Mouse (Mus musculus) cerebellum, postnatal 14 days (tissue): ENCODE data around the gene Lingo1.

Source experiments
- DNase-seq, 2 experiments: peaks; one replicate each; pipeline ENCODE4 v3.0.0; 2021; ENCODE audit warnings: mixed read lengths in 2 of 2

Gene Lingo1

DNA sequence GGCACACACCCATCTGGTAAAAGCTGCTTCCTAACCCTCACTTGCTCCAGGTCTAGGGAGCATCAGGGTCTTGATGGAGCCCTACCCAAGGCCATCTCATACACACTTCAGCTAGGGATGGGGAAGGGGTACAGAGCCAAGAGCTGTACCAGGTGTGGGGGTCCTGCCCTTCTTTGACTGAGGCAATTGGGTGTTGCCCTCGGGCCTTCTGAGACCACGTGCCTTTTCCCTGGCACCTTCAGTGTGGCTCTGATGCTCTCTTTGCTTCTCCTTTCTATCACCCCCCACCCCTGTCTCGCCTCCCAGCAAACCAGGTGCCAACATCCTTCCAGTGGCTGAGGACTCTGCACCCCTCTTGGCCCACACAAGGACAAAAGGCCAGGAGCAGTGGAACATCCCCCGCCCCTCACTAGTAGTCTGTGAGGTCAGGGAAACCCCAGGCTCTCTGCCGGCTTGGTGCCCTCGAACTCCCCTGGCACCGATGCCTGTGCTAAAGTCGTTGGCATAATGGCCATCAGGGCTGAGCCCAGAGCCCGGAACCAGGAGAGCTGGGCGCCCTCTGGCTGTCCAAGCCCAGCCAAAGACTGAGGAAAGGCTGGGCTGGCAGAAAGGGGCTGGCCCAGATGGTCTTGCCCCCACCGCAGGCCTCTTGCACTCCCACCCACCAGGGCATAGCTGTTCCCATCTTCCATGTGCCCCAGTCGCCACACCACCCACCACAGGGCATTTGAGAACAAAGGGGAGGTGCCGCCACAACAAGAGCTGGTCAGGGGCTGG, 162.6 kb downstream of the Lingo1 start:
- peak; percentile 82 to 84 for DNase-seq

GRCm38 (mm10) chr9:56630945-56631344, 165.3 kb downstream of the Lingo1 start:
- DNase-seq: no peak

GRCm38 (mm10) chr9:56629674-56630397, 166.4 kb downstream of the Lingo1 start:
- DNase-seq: no peak

- peak in 1 of 2 experiments; percentile 63 for DNase-seq
Observed at GRCm38 (mm10) chr9:56627295-56627694, 169.0 kb downstream of the Lingo1 start.

GRCm38 (mm10) chr9:56624923-56625322, 171.3 kb downstream of the Lingo1 start:
- DNase-seq: no peak

- peak in 1 of 2 experiments; percentile 54 for DNase-seq
Observed at GRCm38 (mm10) chr9:56623361-56623760, 172.9 kb downstream of the Lingo1 start.

DNA sequence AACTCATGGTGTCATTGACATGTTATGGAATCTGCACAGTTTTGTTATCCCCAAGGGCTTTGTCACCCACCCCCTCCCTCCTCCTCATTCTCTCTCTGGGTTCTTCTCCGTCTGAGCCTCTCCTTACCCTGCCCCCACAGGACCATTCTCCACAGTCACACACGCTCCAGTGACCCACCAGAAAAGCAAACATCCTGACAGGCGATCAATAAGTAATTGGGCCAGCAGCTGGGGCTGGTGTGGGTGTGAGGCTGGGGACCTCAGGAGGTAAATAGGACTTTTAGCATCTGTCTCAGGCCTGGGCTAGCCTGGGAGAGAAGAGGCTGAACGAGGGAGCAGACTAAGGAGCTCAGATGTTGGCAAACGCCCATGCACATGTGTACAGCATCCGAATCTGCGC, 173.5 kb downstream of the Lingo1 start:
- no peak for DNase-seq

GRCm38 (mm10) chr9:56620512-56621371, 175.5 kb downstream of the Lingo1 start:
- DNase-seq: peak in 1 of 2 experiments; percentile 60

DNA sequence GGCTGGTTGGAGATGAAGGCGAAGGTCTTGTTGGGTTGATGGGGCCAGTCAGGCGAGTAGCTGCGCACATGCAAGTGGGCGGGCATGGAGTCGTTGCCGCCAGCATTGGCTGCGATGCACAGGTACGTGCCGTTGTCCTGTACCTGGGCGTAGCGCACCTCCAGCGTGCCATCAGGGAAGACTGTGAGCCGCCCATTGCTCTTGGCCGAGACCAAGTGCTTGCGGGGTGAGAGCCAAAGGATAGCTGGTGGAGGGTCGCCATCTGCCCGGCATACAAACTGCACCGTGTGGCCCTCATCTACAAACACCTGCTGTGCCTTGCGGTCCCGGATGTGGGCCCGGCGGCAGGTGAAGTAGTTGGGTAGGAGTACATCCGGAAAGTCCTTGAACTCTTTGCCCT, 176.6 kb downstream of the Lingo1 start:
- DNase-seq: peak in 1 of 2 experiments; percentile 49

DNA sequence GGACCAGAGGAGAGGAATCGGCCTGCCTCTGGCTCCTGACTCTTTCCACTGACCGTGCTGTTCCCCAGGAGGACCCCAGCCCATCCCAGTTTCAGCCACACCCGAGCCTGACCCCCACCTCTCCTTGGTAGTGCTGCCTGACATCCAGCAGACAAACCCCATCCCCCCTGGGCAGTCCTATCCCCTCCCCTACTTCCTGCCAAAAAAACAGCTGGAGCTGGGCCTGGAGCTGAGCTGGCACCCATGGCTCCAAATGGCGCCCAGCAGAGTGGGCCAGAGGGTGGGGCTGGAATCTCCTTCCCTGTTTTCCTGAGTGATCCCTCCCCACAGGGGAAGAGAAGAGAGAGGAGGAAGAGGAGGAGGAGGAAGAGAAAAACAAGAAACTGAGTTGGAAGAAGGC, 177.6 kb downstream of the Lingo1 start:
- DNase-seq: no peak

- no peak for DNase-seq
Observed at GRCm38 (mm10) chr9:56616061-56616460, 180.2 kb downstream of the Lingo1 start.

- DNase-seq: no peak
Observed at GRCm38 (mm10) chr9:56612798-56613183, 183.5 kb downstream of the Lingo1 start.

- peak; percentile 62 to 72 for DNase-seq
Observed at GRCm38 (mm10) chr9:56611912-56612797, 184.1 kb downstream of the Lingo1 start.

DNA sequence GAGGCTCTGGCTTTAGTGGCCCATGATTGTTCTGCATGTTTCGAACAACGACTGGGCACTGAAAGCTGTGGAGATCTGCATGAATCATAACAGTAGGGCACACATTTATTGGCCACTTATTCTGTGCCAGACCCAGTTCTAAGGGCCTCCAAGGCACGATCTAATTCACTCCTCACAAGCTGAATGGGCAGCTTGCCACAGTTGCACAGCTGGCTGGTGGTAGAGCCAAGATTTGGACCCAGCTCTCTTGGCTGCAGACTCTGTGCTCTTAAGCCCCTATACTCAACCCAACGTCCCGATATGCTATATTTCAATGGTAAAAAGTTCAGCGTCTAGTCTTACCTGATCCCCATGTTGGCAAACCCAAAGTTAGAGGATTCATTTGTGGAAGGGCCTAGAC, 185.3 kb downstream of the Lingo1 start:
- DNase-seq: peak in 1 of 2 experiments; percentile 72

- peak in 1 of 2 experiments; percentile 20 for DNase-seq
Observed at GRCm38 (mm10) chr9:56610466-56610865, 185.8 kb downstream of the Lingo1 start.

GRCm38 (mm10) chr9:56609486-56609885, 186.8 kb downstream of the Lingo1 start:
- DNase-seq: peak in 1 of 2 experiments; percentile 43

DNA sequence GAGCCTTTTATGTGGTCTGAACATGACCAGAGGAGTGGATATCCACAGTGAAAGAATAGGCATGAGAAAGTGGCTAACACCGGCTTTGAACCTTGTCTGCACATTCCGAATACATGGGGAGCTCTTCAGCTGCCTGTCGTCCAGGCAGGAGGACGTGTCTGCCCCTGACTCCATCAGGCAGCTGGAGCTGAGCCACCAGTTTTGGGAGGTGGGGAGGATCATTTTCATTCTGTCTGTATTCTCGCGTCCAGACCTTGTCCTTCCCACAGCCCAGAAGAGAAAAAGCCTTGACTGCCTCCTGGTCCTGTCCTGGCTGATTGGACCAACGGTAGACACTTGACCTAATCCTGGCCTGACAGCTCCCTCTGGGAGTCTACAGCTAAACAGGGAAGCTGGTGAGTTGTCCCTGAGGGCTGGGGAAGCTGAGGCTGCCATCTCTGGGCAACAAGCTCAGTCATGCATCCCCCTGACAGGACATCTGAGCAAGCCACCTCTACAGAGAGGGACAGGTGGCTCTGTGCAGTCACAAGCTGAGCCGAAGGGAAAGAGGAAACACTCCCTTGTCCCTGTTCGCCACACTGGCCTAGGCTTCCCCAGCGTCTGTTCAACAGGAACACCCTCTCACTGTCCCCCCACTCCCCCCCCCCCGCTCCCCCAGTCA, 187.4 kb downstream of the Lingo1 start:
- peak; percentile 59 to 69 for DNase-seq

DNA sequence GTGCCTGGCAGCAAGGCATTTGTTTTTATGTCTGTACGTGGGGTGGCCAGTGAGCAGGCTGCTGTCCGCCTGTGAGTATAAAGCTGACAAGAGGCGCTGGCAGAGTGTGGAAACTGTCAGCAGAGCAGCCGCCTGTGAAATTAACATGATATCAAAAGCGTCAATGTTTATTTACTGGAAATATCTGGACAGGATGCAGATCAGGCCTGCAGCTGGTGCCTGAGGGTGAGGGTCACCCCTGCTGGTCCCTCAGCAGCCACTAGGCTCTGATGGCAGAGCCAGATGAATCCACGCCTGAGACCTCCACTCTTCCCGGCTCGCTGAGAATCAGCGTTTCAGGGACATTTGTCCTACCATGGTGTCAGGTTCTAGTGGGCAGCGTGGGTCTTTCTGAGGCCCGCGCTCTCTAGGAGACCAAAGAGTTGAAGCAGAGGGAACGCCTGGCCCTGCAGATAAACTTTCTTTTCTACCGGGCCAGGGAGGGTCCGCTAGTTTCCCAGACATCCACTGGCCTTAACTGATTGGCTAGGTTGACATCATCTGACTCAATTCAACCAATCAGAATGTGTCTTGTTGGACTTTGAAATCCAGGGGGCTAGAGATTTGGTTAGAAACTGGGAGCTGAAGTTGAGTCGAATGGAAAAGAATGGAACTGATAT, 190.1 kb downstream of the Lingo1 start:
- peak in 1 of 2 experiments; percentile 26 for DNase-seq

DNA sequence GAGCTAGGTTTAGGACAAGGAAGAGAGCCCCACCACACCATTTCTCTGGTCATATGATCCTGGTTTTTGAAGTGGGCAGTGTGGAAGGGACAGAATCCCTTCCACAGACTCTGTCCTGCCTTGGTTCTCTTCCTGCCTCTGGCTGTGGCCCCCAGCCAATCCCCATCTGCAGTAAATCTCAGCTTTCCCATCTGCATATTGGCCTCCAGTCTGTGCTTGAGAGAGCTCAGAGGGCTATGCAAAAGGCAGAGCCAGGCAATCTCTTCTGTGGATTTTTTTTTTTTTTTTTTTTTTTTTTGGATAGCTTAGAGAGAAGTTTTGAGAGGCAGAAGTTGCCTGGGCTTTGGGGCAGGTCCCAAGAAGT, 190.8 kb downstream of the Lingo1 start:
- no peak for DNase-seq

GRCm38 (mm10) chr9:56604797-56605442, 191.3 kb downstream of the Lingo1 start:
- peak; percentile 32 to 47 for DNase-seq
